Mouse (Mus musculus): Measurements from ENCODE around the gene Setx.

DNA sequence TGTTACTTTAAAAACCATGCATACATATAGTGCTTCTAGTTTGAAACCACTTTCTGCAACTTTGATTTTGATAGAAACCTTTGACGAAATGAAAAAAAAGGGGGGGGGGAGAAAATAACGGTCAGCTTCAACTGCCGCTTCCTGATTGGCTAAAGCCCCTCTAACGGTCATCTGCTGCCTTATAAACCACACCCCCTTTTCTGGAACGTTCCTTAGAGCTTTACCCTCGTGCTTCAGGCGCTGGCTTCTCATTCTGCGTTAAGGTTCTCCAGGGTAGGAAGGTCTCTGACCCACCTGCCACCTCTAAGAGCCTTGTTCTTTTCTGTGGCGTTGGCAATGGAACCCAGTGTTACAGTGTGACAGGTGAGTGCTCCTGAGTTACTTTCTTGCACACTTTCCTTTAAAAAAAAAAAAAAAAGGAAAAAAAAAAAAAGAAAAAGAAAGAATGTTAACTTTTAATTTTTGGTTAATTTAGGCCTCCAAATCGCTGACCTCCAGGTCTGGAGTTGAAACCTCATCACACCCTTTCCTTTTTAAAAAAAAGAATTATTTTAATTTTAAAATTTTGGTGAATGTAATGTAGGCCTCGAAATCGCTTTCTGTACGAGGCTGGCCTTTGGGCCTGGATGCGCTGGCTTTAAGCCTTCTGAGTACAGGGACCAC lies at the start of gene Setx:
- TF ChIP-seq POLR2A (IDR thresholded peaks at IDR 0.05; ENCODE audit: borderline replicate concordance, insufficient read depth, low read length), result no peak
- no peak for TF ChIP-seq CTCF (IDR thresholded peaks at IDR 0.05; ENCODE audit: borderline replicate concordance, insufficient read depth, low read depth, low read length)

All from cerebellum, adult 2 months (tissue).